Mouse (Mus musculus): ENCODE results near the gene Atp8a1. TPM values are rescaled to one million over a fixed set of nuclear protein-coding genes. Genes with fewer than 3 reads are reported as not detected.

Gene Atp8a1
- polyA plus RNA-seq, 1 experiment = 27.8 TPM

GRCm38 (mm10) chr5:67685461-67685860 is 161.8 kb downstream of the Atp8a1 start:
- Histone ChIP-seq H3K27me3 (ENCODE audit: control insufficient read depth, insufficient read depth, low read length) (no peaks in the 10 kb centered on the region), H3K36me3 (ENCODE audit: control insufficient read depth, insufficient read depth, low read length) (no peaks in the 10 kb centered on the region; the same call in 1 of the 2 replicates), H3K4me3 (ENCODE audit: control insufficient read depth, insufficient read depth, low read length) (no peak overlapping the region), H3K27ac (ENCODE audit: control insufficient read depth, insufficient read depth, low read length) (no peak overlapping the region), H3K4me1 (replicated peaks; ENCODE audit: control insufficient read depth, insufficient read depth, low read length) (no peaks in the 10 kb centered on the region)
- no peak for TF ChIP-seq POLR2A (IDR thresholded peaks at IDR 0.05; ENCODE audit: control insufficient read depth, extremely low read depth, insufficient read depth, low read length, poor library complexity)
- no peak for TF ChIP-seq CTCF (IDR thresholded peaks at IDR 0.05; ENCODE audit: borderline replicate concordance, control insufficient read depth, extremely low read depth, insufficient read depth, low read length, poor library complexity)
- 95% methylated on average over 5 of the region's 5 CpGs for WGBS
- no peak for DNase-seq

DNA sequence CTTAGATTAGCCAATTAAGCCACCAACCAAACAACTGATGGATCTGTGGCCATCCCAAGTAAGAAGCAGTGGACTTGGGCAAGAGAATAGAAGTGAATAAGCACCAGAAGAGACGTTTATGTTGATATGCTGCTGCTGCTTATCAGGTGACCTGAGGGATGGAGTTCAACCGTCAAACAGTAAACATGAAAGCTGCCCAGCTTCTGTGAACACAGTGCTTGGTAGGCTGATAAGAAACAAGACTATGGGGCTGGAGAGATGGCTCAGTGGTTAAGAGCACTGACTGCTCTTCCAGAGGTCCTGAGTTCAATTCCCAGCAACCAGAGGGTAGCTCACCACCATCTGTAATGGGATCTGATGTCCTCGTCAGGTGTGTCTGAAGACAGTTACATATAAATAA is 168.4 kb downstream of the Atp8a1 start:
- 91% methylated on average over 3 of the region's 3 CpGs for WGBS
- no peaks in the 10 kb centered on the region for H3K4me1 ChIP-seq (replicated peaks; ENCODE audit: control insufficient read depth, insufficient read depth, low read length)

DNA sequence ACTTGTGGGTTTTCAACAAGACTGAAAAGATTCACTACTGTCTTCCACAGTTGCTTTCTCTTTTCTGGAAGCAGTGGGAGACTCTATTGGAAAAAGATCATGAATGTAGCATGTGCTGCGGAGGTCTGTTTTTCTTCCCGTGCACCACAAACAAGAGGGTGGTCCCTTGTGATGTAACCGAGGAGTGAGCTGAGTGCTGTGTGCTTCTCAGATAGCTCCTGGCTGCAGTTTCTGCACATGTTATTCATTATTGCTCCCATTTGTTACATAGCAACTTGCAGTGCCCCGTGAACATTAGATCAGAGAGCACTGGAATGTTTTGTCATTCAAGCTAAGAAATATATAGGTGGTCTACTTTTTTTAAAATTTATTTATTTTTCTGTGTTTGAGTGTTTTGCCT is 174.2 kb downstream of the Atp8a1 start:
- H3K27me3 ChIP-seq (ENCODE audit: control insufficient read depth, insufficient read depth, low read length) = no peaks in the 10 kb centered on the region
- H3K4me1 ChIP-seq (replicated peaks; ENCODE audit: control insufficient read depth, insufficient read depth, low read length) = no peaks in the 10 kb centered on the region
- peaks cover 6% of the 10 kb centered on the region; the same call in 1 of the 2 replicates for H3K36me3 ChIP-seq (ENCODE audit: control insufficient read depth, insufficient read depth, low read length)
- H3K4me3 ChIP-seq (ENCODE audit: control insufficient read depth, insufficient read depth, low read length) = no peak overlapping the region
- WGBS = 95% methylated on average over 4 of the region's 4 CpGs
- no peak for DNase-seq
- no peak for TF ChIP-seq CTCF (IDR thresholded peaks at IDR 0.05; ENCODE audit: borderline replicate concordance, control insufficient read depth, extremely low read depth, insufficient read depth, low read length, poor library complexity)
- TF ChIP-seq POLR2A (IDR thresholded peaks at IDR 0.05; ENCODE audit: control insufficient read depth, extremely low read depth, insufficient read depth, low read length, poor library complexity) = no peak
- H3K27ac ChIP-seq (ENCODE audit: control insufficient read depth, insufficient read depth, low read length) = no peak overlapping the region

More for the DNA sequence above, 168.4 kb downstream of the Atp8a1 start:
- Histone ChIP-seq H3K36me3 (ENCODE audit: control insufficient read depth, insufficient read depth, low read length) (peaks cover 6% of the 10 kb centered on the region), H3K27ac (ENCODE audit: control insufficient read depth, insufficient read depth, low read length) (no peak overlapping the region), H3K27me3 (ENCODE audit: control insufficient read depth, insufficient read depth, low read length) (no peaks in the 10 kb centered on the region), H3K4me3 (ENCODE audit: control insufficient read depth, insufficient read depth, low read length) (no peak overlapping the region)
- no peak for DNase-seq
- TF ChIP-seq POLR2A (IDR thresholded peaks at IDR 0.05; ENCODE audit: control insufficient read depth, extremely low read depth, insufficient read depth, low read length, poor library complexity) = no peak
- TF ChIP-seq CTCF (IDR thresholded peaks at IDR 0.05; ENCODE audit: borderline replicate concordance, control insufficient read depth, extremely low read depth, insufficient read depth, low read length, poor library complexity) = no peak

- peaks cover 11% of the 10 kb centered on the region for H3K36me3 ChIP-seq (ENCODE audit: control insufficient read depth, insufficient read depth, low read length)
- H3K4me3 ChIP-seq (ENCODE audit: control insufficient read depth, insufficient read depth, low read length) = no peak overlapping the region
- no peaks in the 10 kb centered on the region for H3K27me3 ChIP-seq (ENCODE audit: control insufficient read depth, insufficient read depth, low read length)
- H3K4me1 ChIP-seq (replicated peaks; ENCODE audit: control insufficient read depth, insufficient read depth, low read length) = no peaks in the 10 kb centered on the region
- DNase-seq = no peak
- WGBS = 79% methylated on average over 6 of the region's 6 CpGs
- TF ChIP-seq POLR2A (IDR thresholded peaks at IDR 0.05; ENCODE audit: control insufficient read depth, extremely low read depth, insufficient read depth, low read length, poor library complexity) = no peak
- TF ChIP-seq CTCF (IDR thresholded peaks at IDR 0.05; ENCODE audit: borderline replicate concordance, control insufficient read depth, extremely low read depth, insufficient read depth, low read length, poor library complexity) = no peak
- H3K27ac ChIP-seq (ENCODE audit: control insufficient read depth, insufficient read depth, low read length) = no peak overlapping the region
Measured at GRCm38 (mm10) chr5:67670158-67670557, 177.1 kb downstream of the Atp8a1 start.

DNA sequence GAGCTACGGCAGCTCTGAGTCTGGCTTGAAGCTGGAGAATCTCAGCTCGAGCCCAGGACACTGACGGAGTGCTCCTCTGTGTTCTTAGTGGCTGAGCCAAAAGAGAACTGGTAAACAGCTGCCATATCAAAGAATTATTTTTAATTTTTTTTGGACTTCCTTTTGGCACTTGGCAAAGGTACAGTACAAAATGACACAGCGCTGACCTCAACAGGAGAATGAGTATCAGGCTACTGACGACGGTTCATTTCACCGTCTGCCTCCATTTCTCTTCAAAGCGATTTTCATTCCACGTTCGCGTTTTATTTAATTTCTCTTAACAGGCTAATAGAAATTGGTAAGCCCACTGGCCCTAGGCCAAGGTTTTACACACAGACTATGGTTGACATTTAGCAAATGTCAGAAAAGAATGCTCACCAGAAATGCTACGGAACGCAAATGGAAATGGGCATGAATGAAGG is 177.8 kb downstream of the Atp8a1 start:
- Histone ChIP-seq H3K27me3 (ENCODE audit: control insufficient read depth, insufficient read depth, low read length) (no peaks in the 10 kb centered on the region), H3K36me3 (ENCODE audit: control insufficient read depth, insufficient read depth, low read length) (peaks cover 15% of the 10 kb centered on the region), H3K27ac (ENCODE audit: control insufficient read depth, insufficient read depth, low read length) (no peak overlapping the region), H3K4me3 (ENCODE audit: control insufficient read depth, insufficient read depth, low read length) (no peak overlapping the region), H3K4me1 (replicated peaks; ENCODE audit: control insufficient read depth, insufficient read depth, low read length) (no peaks in the 10 kb centered on the region)
- TF ChIP-seq CTCF (IDR thresholded peaks at IDR 0.05; ENCODE audit: borderline replicate concordance, control insufficient read depth, extremely low read depth, insufficient read depth, low read length, poor library complexity) (no peak), POLR2A (IDR thresholded peaks at IDR 0.05; ENCODE audit: control insufficient read depth, extremely low read depth, insufficient read depth, low read length, poor library complexity) (no peak)
- DNase-seq = no peak
- WGBS = 87% methylated on average over 13 of the region's 13 CpGs

DNA sequence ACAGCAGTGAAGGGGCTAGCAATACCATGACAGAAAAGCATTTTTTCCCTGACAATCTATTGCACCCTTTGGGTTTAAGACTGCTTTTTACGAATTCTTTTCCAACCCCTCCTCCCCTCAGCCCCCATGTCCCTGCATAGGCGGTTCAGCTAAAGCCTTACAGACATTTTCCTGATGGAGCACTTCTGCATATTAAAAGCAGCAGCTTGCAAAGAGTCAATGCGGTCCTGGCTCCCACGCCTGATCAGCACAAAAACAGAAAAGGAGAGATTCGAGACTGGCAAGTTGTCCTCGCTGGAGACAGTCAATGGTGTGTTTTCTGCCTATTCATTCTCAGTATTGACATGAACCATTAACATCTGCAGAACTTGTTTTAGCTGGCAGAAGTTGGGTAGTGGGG is 184.5 kb downstream of the Atp8a1 start:
- TF ChIP-seq CTCF (IDR thresholded peaks at IDR 0.05; ENCODE audit: borderline replicate concordance, control insufficient read depth, extremely low read depth, insufficient read depth, low read length, poor library complexity) (no peak), POLR2A (IDR thresholded peaks at IDR 0.05; ENCODE audit: control insufficient read depth, extremely low read depth, insufficient read depth, low read length, poor library complexity) (no peak)
- no peaks in the 10 kb centered on the region for H3K4me1 ChIP-seq (replicated peaks; ENCODE audit: control insufficient read depth, insufficient read depth, low read length)
- DNase-seq = no peak
- no peak overlapping the region for H3K4me3 ChIP-seq (ENCODE audit: control insufficient read depth, insufficient read depth, low read length)
- H3K36me3 ChIP-seq (ENCODE audit: control insufficient read depth, insufficient read depth, low read length) = peaks cover 23% of the 10 kb centered on the region
- H3K27me3 ChIP-seq (ENCODE audit: control insufficient read depth, insufficient read depth, low read length) = no peaks in the 10 kb centered on the region
- WGBS = 94% methylated on average over 6 of the region's 6 CpGs
- no peak overlapping the region for H3K27ac ChIP-seq (ENCODE audit: control insufficient read depth, insufficient read depth, low read length)

- Histone ChIP-seq H3K4me1 (replicated peaks; ENCODE audit: control insufficient read depth, insufficient read depth, low read length) (no peaks in the 10 kb centered on the region), H3K27me3 (ENCODE audit: control insufficient read depth, insufficient read depth, low read length) (no peaks in the 10 kb centered on the region), H3K27ac (ENCODE audit: control insufficient read depth, insufficient read depth, low read length) (no peak overlapping the region), H3K4me3 (ENCODE audit: control insufficient read depth, insufficient read depth, low read length) (no peak overlapping the region), H3K36me3 (ENCODE audit: control insufficient read depth, insufficient read depth, low read length) (peaks cover 17% of the 10 kb centered on the region)
- TF ChIP-seq CTCF (IDR thresholded peaks at IDR 0.05; ENCODE audit: borderline replicate concordance, control insufficient read depth, extremely low read depth, insufficient read depth, low read length, poor library complexity) = no peak
- 96% methylated on average over 9 of the region's 9 CpGs for WGBS
- DNase-seq = no peak
Measured at GRCm38 (mm10) chr5:67659864-67660263, 187.4 kb downstream of the Atp8a1 start.

Measured in thymus, adult 2 months (tissue).